Mouse (Mus musculus): ENCODE data around the gene 2010300C02Rik.

Gene 2010300C02Rik

GRCm38 (mm10) chr1:37572528-37573272 lies 147.2 kb downstream of the 2010300C02Rik start:
- no peak for DNase-seq (ENCODE audit: low spot score in 2 of 2)

GRCm38 (mm10) chr1:37568379-37568778 lies 151.5 kb downstream of the 2010300C02Rik start:
- DNase-seq (ENCODE audit: low spot score in 2 of 2) = no peak

GRCm38 (mm10) chr1:37566754-37567153 lies 153.1 kb downstream of the 2010300C02Rik start:
- DNase-seq (ENCODE audit: low spot score in 2 of 2) = no peak

- no peak for DNase-seq (ENCODE audit: low spot score in 2 of 2)
These were observed 153.5 kb downstream of the 2010300C02Rik start for GRCm38 (mm10) chr1:37566344-37566743.

GRCm38 (mm10) chr1:37565396-37565795 lies 154.5 kb downstream of the 2010300C02Rik start:
- DNase-seq (ENCODE audit: low spot score in 2 of 2) = no peak

GRCm38 (mm10) chr1:37561955-37562354 lies 157.9 kb downstream of the 2010300C02Rik start:
- DNase-seq (ENCODE audit: low spot score in 2 of 2) = no peak
